Mouse (Mus musculus) monocyte, adult 5-6 weeks (primary cell): ENCODE data around the gene Arpc2. TPM values are rescaled to one million over a fixed set of nuclear protein-coding genes. Genes with fewer than 3 reads are reported as not detected.

Source experiments
- ATAC-seq: fragments of 153-309, 156-312 bp; replicated peaks from 2 replicates; pipeline ENCODE4 v1.8.0; 2017; ENCODE audit warnings: mild to moderate bottlenecking; ENCODE audit not compliant: low TSS enrichment, insufficient number of reproducible peaks, severe bottlenecking, poor library complexity, low FRiP score
- total RNA-seq: library from RNA; stranded (forward); fragments of 200-1000, 200-491, 200-594 nt; gene quantifications from 3 replicates; pipeline ENCODE4 v1.2.3, GENCODE M21; 2017

Arpc2 gene
- total RNA-seq, 1 experiment from 2014 or later, result 1,060 TPM

- ATAC-seq, result no peak
Measured at GRCm38 (mm10) chr1:74314796-74315195, 78.9 kb downstream of the Arpc2 start.

- no peak for ATAC-seq
Measured at GRCm38 (mm10) chr1:74316114-74316827, 80.4 kb downstream of the Arpc2 start.

Other genes with a start within 250 kb of the Arpc2 start
- 1.9 to 2.9 TPM (median 2.0 TPM) in 3 replicates for gene Tns1, start 111.6 kb upstream of the Arpc2 start, total RNA-seq
- 2.6 TPM in 1 of 3 replicates, not detected in the others for gene Rufy4, start 110.5 kb upstream of the Arpc2 start, total RNA-seq
- 3.5 to 10.4 TPM (median 7.4 TPM) in 3 replicates for gene Cxcr2, start 82.1 kb upstream of the Arpc2 start, total RNA-seq
- not detected in 3 replicates for gene Cxcr1, start 41.5 kb upstream of the Arpc2 start, total RNA-seq
- not detected in 3 replicates for gene Gpbar1, start 42.5 kb downstream of the Arpc2 start, total RNA-seq
- 105 to 159 TPM (median 131 TPM) in 3 replicates for gene Aamp, start 48.7 kb downstream of the Arpc2 start, total RNA-seq
- gene Pnkd, start 48.8 kb downstream of the Arpc2 start, total RNA-seq, result 14.7 to 18.6 TPM (median 17.1 TPM) in 3 replicates
- 15.8 to 20.8 TPM (median 19.0 TPM) in 3 replicates for gene Tmbim1, start 69.5 kb downstream of the Arpc2 start, total RNA-seq
- gene Catip, start 126.0 kb downstream of the Arpc2 start, total RNA-seq, result 0.29 to 3.3 TPM (median 0.96 TPM) in 3 replicates
- gene Slc11a1, start 139.1 kb downstream of the Arpc2 start, total RNA-seq, result 180 to 306 TPM (median 249 TPM) in 3 replicates
- gene Ctdsp1, start 155.4 kb downstream of the Arpc2 start, total RNA-seq, result 31.8 to 64.2 TPM (median 34.4 TPM) in 3 replicates
- 0.87 to 1.9 TPM in 2 of 3 replicates, not detected in the other for gene Vil1, start 173.3 kb downstream of the Arpc2 start, total RNA-seq